Mouse (Mus musculus) neutrophil, adult 5-6 weeks (primary cell): ENCODE data around the gene Wnk2. TPM values are rescaled to one million over a fixed set of nuclear protein-coding genes. Genes with fewer than 3 reads are reported as not detected.
A peak's percentile ranks its signal among the peaks of the same experiment; 100 is the strongest.

ENCODE experiments used
- ATAC-seq: fragments of 151-379, 151-347 bp; 2 replicates; pipeline ENCODE4 v1.8.0; 2017; ENCODE audit warnings: mild to moderate bottlenecking, moderate TSS enrichment; ENCODE audit not compliant: insufficient number of reproducible peaks, poor library complexity, low FRiP score, severe bottlenecking; ENCODE audit errors: extremely low read depth
- total RNA-seq: library from RNA; stranded (forward); fragments of 200-1000 nt; gene quantifications from 2 replicates; pipeline ENCODE4 v1.2.3, GENCODE M21; 2017

Gene Wnk2
- total RNA-seq: 0.12 TPM in 1 of 2 replicates, not detected in the other

GRCm38 (mm10) chr13:49147858-49148226 is at the start of gene Wnk2:
Gene Wnk2, minus strand, starts transcription at chr13:49148014.
- ATAC-seq: no peak

- ATAC-seq: peak; percentile 43
Measured at GRCm38 (mm10) chr13:49196766-49197165, 49.0 kb upstream of the Wnk2 start.

GRCm38 (mm10) chr13:49196211-49196610 is 48.4 kb upstream of the Wnk2 start:
- no peak for ATAC-seq

GRCm38 (mm10) chr13:49195651-49196050 is 47.8 kb upstream of the Wnk2 start:
- ATAC-seq: no peak

DNA sequence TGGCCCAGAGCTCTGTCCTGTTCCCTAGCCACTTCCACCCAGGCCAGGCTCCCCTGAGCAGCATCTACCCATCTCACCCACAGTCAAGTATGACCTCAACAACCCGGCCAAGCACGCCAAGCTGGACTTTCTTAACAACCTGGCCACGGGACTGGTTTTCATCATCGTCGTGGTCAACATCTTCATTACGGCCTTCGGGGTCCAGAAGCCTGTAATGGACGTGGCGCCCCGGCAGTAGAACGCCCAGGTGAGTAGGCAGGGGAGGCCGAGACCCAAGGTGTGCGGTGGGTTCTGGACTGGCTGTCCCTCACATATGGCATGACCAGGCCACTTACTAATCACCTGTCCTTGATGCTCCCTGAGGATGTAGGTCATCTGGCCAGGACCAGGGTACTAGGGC is 47.0 kb upstream of the Wnk2 start:
- ATAC-seq: no peak

DNA sequence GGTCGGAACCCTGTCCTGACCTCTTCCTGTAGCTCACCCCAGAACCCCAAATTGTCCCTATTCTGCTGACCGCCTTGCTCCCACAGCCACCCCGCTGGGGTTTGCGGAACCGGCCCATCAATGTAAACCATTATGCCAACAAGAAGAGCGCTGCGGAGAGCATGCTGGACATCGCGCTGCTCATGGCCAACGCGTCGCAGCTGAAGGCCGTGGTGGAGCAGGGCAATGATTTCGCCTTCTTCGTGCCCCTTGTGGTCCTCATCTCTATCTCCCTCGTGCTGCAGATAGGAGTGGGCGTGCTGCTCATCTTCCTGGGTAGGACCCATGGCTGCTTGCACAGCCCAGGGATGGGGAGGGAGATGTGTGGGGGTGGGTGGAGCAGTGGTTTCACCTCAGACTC is 45.8 kb upstream of the Wnk2 start:
- no peak for ATAC-seq

- no peak for ATAC-seq
Measured at GRCm38 (mm10) chr13:49192156-49192855, 44.5 kb upstream of the Wnk2 start.

GRCm38 (mm10) chr13:49191673-49192035 is 43.8 kb upstream of the Wnk2 start:
- no peak for ATAC-seq

- ATAC-seq: no peak
Measured at GRCm38 (mm10) chr13:49190876-49191672, 43.3 kb upstream of the Wnk2 start.

DNA sequence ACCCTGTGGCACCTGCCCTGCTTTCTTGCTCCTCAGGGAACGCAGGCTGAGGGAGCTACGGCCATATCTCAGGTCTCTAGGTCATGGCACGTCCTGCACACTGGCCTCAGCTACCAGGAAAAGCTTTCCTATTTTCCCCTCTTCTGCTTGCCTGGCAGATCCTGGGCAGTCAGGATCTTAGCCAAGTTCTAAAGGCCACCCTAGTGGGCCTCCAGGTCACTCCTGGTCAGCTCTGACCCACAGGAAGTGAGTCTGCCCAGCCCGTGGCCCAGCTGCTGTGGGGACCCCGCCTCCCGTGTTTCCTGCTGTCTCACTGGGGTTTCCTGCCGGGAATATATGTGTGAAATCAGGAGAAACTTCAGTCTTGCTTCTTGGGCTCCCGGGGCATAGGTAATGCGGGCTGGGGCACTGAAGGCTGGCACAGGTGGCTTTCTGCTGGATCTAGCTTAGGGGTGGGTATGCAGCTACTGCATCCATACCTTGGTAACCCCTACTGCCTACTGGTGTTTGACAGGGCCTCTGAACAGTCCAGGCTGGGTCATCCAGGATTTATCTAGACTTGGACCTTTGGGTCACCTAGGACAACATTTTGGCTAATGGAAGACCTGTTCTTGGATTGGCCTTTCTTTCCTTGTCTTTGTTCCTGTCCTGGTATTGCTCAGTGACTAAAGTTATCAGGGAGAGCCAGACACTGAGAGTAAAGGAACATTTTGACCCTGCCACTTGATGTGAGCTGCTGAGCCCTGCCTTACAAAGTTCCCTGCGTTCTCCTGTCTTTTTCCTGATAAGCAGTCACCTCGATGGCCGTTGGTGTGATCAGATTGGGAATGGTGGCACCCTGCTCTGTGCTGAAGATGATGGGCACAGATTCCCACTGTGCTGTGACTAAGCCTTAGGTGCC is 42.4 kb upstream of the Wnk2 start:
- ATAC-seq: no peak

GRCm38 (mm10) chr13:49188966-49189360 is 41.1 kb upstream of the Wnk2 start:
- ATAC-seq: no peak

- no peak; the same call in 1 of the 2 replicates for ATAC-seq
Measured at GRCm38 (mm10) chr13:49188219-49188965, 40.6 kb upstream of the Wnk2 start.

DNA sequence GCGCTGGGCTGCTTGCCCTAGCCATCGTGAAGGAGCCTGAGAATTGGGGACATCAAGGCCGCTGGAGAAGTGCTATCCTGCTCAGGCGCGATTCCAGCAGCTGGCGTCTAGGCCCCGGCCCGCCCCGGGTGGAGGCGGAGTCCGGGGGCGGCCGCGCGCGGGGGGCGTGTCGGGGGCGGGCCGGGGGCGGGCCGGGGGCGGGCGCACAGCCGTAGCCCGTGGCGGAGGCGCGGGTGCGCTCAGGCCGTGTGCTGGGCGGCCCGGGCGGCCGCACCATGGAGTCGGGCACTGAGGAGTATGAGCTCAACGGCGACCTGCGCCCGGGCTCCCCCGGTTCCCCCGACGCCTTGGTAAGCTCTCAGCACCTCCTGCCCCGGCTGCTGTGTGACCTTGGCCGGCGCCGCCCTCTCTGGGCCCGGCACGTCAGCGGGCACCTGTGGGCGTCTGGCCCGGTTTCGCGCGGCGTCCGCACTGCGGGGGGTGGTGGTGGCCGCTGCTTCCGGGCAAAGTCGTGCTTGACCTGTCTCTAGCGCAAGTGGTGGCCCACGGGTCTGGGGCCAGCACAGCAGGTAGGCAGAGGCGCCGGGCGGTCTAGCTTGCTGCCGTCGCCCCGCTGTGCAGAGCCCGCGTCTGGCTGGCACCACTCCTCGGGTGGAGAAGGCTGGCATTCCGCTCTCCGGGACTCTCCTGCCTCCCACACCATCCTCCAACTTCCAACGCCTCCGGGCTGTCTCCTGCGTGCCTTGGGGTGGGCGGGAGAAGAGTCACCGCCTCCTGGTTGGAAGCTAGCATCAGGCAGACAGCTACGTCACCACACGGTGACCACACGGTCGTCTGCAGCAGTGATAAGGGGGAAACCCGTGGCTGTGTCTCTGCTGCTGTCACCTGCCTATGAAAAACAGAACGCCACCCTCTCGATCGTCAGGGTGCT is 39.7 kb upstream of the Wnk2 start, which contains the start of gene Ninj1:
Ninj1 (plus strand) TSS at position 198 of the 931 bp plus-strand sequence.
- ATAC-seq: peak; percentile 84

- no peak for ATAC-seq
Measured at GRCm38 (mm10) chr13:49186798-49187287, 39.0 kb upstream of the Wnk2 start.

- ATAC-seq: no peak
Measured at GRCm38 (mm10) chr13:49183646-49184045, 35.8 kb upstream of the Wnk2 start.

DNA sequence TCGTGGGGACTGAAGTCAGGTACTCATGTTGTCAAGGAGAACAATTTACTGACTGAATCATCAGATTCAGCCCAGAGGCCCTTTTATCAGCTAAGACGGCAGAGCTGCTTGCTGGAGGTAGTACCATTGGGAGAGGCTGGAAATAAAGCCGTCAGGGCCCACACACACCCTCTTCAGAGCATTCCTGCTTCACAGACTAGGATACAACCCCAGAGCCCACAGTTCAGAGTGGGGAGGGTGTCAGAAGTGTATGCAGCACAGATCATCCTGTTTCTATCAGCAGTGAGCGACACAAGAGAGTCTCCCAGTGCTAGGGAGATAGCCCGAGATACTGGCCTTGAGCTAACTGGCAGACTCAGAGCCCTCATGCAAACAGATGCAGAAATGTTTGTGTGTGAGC is 35.3 kb upstream of the Wnk2 start:
- no peak for ATAC-seq

DNA sequence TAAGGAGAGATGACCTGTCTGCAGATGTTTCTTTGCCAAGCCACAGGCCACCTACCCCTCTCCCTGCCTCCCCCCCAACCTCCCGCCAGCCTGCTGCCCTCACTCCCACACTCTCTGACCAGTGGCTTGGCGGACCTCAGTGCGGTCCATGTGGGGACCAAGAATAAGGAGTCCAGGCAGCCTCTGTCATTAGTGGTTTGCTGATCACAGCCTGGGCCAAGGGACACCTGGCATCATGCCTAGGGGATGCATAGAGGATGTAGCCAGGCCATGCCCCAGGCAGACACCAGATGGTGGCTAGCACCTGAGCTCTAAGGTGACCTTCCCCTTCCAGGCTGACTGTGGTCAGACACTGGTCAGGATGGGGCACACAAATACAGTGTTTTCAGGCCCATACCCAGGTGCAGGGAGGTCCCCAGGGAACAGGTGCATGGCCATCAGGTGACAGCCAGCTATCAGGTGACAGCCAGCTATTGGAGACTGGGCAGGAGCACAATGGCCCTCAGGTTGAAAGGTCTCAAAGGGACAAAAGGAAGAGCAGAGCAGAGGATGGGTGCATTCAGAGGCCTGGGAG is 33.7 kb upstream of the Wnk2 start:
- ATAC-seq: no peak
